Mouse (Mus musculus): Measurements from ENCODE around the gene Vmn1r40.

The Vmn1r40 gene

DNA sequence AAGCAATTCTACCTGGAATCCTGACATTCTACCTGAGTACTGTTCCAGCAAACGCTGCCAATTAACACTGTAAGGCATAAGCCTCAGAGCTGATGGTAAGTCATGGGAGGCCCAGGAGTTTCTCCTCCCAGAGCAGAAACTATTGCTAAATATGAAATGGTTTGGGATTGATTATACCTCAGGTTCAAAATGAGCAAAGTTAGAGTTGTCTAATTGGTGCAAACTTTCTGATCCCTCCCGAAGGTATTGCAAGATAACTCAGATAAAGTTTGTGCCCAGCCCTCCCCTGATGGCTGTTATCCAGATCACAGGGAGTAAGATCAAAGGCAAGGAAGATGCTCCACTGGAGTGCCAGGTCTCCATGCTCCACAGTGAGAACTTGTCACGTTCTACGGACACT lies at the start of gene Vmn1r40:
Gene Vmn1r40 (plus strand): TSS at position 301 of the 400 bp plus-strand sequence.
- ATAC-seq (ENCODE audit: insufficient number of reproducible peaks, low FRiP score, low TSS enrichment) = no peak

DNA sequence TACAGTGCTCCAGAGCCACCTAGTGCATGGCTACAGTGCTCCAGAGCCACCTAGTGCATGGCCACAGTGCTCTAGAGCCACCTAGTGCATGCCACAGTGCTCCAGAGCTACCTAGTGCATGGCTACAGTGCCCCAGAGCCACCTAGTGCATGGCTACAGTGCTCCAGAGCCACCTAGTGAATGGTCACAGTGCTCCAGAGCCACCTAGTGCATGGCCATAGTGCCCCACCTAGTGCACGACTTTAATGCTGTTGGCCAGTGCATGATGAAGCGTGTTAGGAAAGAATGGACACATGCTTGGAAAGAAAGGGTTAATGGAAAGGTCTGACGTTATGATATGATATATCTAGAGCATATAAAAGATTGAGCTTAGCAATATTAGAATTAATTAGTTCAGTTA lies 49.0 kb upstream of the Vmn1r40 start:
- no peak for ATAC-seq (ENCODE audit: insufficient number of reproducible peaks, low FRiP score, low TSS enrichment)

DNA sequence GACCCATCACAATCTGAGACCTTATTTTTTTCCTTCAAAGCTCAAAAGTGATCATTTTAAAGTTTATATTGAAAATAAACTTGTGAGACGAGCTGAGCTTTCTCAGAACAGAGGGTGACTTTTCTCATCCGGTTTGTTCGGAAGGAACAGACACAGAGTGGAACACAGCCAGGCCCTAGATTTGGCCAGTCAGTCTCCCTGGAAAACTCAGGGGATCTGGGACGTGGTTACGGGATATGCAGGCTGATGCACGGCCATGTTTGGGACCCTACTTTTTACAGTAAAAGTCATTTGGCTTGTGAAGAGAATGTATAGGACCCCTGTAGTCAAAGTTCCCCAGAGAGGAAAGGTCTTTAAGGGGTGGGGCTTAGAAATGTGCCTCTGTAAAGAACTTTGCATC lies 48.4 kb upstream of the Vmn1r40 start:
- ATAC-seq (ENCODE audit: insufficient number of reproducible peaks, low FRiP score, low TSS enrichment) = no peak

DNA sequence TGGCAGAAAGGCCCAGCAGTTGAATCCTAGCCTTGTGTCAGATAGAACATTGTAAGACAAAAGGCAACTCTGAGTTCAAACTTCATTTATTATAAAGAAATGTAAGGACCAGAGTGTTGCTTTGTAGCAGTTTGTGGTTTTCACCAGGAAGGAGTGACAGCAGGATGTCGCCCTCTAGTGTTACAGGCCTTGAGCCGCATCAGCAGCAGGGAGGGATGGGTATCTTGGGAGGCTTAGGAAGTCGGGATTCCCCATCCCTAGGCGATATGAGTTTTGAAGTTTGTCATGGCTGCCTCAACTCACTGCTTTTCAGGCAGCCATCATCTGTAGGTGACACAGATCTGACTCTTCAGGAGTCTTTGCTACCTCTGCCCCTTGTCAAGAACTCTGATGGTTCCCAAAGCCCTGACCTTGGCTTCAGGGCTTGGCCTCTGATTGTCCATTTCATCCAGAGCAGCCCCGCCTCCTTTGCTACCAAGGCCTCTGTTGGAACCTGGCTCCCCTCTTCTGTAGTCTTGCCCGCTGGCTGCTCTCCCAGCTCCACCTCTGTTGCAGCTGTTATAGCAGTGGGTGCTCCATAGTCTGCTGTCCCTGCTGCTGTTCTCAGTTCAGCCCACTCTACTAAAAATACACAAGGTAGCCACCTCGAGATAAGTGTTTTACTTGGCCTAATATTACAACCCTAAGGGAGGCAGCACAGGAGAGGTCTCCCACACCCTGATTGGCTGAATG lies 47.5 kb upstream of the Vmn1r40 start:
- no peak for ATAC-seq (ENCODE audit: insufficient number of reproducible peaks, low FRiP score, low TSS enrichment)

DNA sequence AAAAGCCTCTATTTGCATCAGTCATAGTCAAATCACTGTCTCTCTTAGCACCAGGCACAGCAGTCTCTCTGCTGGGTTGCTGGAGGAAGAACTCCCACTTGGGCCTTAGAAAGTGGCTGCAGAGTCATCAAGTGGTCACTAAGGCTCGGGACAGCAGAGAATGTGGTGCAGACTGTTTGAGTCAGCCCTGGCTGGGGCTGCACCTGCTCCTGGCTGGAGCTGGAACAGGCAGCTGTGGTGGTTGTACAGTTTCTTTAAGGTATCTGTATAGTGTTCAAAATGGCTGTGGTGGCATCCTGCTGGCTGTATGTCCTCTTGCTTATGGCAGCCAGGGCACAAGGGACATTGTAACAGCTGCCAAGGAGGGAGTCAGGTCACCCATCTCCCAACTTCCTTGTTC lies 46.9 kb upstream of the Vmn1r40 start:
- no peak for ATAC-seq (ENCODE audit: insufficient number of reproducible peaks, low FRiP score, low TSS enrichment)

DNA sequence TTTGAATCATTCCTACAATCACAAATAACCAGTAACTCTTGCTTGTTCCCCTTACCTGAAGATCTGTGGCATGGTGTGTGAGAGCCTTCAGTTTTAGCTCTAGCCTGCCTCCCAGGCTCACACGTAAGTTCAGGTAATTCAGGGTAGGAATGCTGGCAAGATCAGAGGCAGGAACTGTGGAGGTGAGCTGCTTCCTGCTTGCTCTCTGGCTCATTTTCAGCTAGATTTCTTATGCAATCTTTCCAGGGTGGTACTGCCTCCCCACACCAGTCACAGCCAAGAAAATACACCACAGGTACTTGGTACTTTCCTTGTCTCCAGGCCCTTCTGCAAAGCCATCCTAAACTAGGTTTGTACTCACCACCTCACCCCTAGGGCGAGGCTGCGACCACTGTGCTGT lies 44.8 kb upstream of the Vmn1r40 start:
- no peak for ATAC-seq (ENCODE audit: insufficient number of reproducible peaks, low FRiP score, low TSS enrichment)

DNA sequence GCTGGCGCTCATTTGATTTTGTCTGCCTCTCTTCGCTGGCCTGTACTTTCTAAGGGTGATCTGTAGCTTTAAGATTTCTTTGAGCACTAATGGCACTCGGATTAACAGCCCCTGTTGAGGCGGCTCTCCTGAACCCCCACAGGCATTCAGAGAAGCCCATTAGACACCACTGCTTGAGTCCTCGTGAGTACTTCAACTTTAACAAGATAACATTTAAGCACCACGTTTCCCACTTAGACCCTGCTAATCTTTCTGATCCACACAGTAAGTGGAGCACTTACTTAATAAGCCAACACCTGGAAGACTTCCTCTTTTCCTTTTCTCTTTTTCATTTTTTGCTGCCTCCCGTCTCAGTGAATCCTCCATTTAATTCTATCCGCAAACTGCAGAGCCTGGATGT lies 42.2 kb upstream of the Vmn1r40 start:
- ATAC-seq (ENCODE audit: insufficient number of reproducible peaks, low FRiP score, low TSS enrichment) = no peak

DNA sequence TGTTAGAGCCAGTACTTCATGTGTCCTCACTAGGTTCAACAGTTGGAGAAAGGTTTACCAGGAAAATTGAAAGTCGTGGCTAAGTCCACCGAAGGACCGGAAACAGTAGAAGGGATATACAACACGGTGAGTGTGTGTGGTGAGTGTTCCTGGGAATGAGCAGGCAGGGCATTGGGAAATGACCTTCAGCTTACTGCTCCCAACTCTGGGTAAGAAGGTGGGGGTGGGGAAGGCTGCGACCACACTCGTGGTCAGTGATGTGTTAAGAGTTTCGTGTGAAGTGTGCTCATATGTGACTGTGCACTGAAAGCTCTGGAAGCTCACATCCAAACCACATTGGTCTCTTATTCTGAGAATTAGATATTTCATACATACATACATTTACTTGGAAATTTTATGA lies 41.7 kb upstream of the Vmn1r40 start:
- ATAC-seq (ENCODE audit: insufficient number of reproducible peaks, low FRiP score, low TSS enrichment) = no peak

DNA sequence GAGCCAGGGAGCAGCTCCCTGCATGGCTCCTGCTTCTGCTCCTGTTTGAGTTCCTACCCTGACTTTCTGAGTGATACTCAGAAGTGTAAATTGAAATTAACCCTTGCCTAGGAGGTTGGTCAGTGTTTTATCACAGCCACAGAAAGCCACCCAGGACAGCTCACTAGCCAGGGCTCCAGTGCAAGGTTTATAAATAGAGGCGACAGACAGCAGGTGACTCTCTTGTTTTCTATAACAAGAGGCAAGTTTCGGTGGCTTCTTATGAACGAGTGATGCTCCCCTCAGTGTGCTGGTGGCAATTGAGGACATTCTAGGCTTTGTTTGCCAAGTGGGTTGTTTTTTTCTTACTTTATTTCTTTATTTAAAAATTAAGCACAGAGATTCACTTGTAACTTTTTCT lies 40.4 kb upstream of the Vmn1r40 start:
- no peak for ATAC-seq (ENCODE audit: insufficient number of reproducible peaks, low FRiP score, low TSS enrichment)

DNA sequence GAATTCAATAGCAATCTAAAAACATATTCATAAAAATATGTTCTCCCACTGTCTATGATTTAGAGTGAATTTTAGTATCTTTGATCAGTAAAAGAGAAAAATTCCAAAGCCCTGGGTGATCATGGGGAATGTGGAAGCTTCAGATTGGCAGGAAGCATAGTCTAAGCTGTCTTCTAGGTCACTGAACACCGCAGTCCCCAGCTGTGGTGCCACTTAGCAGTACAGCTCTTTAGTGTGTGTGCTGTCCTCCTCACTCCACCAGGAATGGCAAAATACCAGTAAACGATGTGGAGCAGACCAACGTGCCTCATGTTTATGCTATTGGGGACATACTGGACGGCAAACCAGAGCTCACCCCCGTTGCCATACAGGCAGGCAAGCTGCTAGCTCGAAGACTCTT lies 37.8 kb upstream of the Vmn1r40 start:
- no peak for ATAC-seq (ENCODE audit: insufficient number of reproducible peaks, low FRiP score, low TSS enrichment)

DNA sequence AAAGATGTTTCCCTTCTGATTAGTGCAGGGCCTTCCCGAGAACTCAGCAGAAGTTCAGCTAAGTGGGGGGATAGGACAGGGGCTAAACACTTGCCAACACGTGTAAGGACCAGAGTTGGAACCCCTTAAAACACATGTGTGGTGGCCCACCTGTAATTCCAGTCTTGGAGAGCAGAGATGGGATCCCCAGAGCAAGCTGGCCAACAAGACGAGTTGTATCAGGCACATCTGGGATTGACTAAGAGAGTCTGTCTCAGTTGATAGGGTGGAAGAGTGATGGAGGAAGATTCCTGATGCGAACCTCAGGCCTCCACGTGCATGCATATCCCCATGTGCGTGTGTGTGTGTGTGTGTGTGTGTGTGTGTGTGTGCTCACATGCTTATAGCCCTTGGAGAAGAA lies 35.9 kb upstream of the Vmn1r40 start:
- ATAC-seq (ENCODE audit: insufficient number of reproducible peaks, low FRiP score, low TSS enrichment) = no peak

DNA sequence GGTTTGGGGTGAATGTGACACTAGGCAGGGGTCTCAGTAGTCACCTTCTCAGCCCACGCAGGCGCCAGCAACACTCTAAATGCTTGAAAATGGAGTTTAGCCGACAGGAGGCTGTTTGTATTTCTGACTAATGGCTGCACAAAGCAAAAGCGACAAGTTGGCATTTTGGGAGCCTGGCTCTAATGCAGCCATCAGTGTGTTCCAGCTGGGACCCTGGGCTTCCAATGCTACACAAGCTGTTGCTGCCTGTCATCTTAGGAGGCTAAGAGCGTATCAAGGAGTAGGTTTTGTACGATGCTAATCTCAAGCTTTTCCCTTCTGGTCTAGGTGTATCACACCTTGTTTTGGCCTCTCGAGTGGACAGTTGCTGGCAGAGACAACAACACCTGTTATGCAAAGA lies 34.7 kb upstream of the Vmn1r40 start:
- ATAC-seq (ENCODE audit: insufficient number of reproducible peaks, low FRiP score, low TSS enrichment) = no peak

DNA sequence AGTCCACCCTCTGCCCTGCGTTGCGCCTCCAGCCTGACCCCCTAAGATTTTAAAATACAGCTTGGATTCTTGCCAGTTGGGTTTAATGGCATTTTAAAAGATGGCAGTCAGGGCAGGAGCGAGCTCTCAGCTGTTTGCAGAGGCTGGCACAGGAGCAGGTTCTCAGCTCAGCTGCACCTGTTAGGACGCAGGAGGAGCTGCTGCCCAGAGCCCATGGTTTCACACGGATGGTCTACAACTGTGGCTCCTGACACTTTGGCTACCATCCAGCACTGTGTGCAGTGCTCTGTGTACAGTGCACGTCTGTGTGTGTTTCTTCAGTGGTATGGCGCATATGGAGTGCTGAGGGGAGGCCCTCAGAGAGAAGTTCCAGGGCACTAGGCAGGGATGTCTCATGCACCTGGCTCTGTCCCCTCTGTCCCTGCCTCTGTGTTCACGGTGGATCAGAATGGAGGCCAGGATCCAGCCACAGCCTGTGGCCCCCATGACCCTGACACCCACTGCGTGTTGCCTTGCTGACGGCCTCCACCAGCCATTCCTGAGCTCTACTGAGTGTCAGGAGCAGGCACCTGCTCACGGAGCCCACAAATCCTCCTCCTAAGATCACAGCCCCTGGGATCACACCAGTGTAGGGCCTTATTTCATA lies 34.1 kb upstream of the Vmn1r40 start:
- peak; percentile 40; the same call in 1 of the 2 replicates for ATAC-seq (ENCODE audit: insufficient number of reproducible peaks, low FRiP score, low TSS enrichment)

DNA sequence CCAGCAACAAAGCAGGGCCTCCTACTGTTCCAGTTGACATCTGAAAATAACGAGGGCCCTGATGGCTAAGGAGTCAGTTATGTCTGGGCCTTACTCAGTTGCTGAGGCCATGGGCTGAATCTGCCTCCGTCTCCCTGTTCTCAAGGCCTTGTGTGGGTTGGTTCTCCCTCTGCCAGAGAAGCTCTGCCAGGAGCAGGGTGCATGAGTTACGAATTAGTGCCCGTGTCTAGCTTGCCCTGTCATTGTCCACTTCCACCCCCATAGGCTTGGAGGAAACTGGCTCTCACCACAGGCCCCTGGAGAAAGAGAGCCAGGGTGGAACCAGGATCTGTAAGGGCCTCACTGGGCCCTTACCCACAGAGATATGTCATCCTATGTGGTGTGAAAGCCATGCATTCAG lies 28.8 kb upstream of the Vmn1r40 start:
- no peak for ATAC-seq (ENCODE audit: insufficient number of reproducible peaks, low FRiP score, low TSS enrichment)

DNA sequence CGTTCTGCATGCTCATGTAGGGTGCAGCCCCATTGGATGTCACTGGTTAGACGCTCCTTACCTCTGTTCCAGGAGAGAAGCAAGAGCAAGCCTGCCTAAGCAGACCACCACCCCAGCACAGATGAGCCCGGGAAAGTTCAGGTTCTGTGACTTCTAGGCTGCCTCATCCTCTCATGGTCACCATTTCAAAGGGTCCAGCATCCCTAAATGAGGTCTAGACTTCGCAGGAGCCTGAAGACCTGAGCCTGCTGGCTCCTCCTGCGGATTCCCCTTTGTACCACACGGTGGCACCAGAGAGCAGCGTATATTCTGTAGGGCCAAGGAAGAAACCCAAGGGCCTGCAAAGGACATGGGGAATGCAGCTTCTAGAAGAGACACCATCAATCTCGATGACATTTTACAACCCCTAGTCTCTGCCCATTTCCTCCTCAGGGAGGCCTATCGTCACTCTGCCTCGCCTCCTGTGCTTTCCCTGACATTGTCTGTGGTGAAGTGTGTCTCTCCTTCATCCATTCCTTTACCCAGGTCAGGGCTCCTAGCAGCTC lies 28.0 kb upstream of the Vmn1r40 start:
- peak; percentile 78 for ATAC-seq (ENCODE audit: insufficient number of reproducible peaks, low FRiP score, low TSS enrichment)

DNA sequence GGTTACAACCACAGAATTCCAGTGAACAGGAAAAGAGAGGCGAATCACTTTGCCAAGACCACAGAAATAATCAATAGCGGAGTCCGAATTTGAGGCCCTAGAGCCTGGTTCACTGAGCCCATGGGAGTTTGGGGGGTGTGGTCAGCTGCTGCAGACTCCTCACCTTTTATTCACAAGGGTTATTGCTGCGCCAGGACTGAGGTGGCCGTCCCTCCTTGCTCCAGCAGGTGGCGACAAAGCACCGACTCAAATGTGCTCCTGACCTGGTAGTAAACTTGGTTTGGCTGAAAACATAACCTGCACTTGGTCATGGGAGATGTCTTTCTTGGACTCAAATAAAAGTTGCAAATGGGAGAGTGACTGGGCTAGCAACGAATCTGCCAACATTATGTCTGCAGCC lies 27.2 kb upstream of the Vmn1r40 start:
- ATAC-seq (ENCODE audit: insufficient number of reproducible peaks, low FRiP score, low TSS enrichment) = peak; percentile 75

DNA sequence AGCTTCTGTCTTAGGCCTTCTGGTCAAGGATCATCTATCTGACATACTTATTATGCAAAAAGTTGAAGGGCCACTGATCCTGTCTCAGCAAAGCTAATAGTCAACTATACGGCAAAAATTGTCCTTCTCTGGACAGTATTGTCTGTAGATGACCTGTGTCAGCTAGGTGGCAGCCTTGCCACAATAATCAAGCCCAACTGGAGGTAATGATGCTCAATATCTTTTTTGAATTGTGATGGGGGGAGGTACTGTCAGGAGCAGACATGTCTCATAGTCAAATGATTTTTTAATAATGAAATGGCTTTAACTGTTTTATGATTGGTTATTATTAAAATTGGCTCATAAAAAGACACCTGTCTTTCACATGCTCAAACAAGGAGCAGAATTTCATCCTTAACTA lies 23.1 kb upstream of the Vmn1r40 start:
- ATAC-seq (ENCODE audit: insufficient number of reproducible peaks, low FRiP score, low TSS enrichment) = no peak

DNA sequence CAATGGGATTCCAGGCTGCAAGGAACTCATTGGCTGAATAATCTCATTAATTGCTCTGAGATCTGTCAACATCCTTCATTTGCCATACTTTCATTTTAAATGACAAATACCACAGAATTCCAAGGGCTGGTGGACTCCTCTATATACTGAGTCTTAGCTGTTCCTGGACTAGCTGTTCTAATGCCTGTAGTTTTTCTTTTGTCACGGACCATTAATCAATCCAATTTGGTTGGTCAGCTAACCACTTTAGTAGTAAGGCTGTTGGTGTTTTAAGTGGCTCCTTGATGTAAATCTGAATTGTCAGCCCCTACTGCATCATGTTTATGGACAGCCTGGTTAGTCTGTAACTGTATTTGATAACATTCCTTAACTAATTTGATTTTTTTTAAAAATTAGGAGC lies 20.2 kb upstream of the Vmn1r40 start:
- no peak for ATAC-seq (ENCODE audit: insufficient number of reproducible peaks, low FRiP score, low TSS enrichment)

DNA sequence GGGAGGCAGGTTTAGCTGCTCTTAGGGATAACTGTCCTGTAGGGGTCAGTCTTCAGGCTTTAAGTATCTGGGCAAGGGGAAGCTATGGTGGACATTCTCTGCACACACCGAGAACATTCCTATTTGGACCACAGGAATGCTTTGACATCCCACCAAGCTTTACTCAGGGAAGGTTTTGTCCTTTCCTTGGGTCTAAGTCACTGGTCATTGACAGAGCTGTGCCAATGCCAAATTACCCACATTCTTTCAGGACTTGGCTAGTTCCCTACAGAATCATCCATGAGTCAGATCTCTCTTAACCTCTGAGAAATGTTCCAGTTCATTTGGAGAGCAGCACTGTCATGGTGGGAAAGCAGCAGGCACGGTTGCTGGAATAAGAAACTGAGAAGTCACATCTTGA lies 716 bp upstream of the Vmn1r40 start:
- no peak for ATAC-seq (ENCODE audit: insufficient number of reproducible peaks, low FRiP score, low TSS enrichment)

DNA sequence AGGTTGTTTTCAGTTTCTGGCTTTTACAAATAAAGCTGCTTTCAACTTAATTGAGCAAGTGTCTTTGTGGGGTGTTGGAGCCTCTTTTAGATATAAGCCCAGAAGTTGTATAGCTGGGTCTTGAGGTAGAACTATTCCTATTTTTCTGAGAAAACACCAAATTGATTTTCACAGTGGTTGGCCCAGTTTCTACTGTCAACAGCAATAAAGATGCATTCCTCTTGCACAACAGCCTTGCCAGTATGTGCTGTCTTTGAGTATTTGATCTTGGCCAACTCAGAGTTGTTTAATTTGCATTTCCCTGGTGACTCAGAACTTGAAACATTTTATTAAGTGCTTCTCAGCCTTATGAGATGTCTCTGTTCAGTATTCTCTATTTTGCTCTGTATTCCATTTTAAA lies 10.7 kb downstream of the Vmn1r40 start:
- ATAC-seq (ENCODE audit: insufficient number of reproducible peaks, low FRiP score, low TSS enrichment) = no peak

DNA sequence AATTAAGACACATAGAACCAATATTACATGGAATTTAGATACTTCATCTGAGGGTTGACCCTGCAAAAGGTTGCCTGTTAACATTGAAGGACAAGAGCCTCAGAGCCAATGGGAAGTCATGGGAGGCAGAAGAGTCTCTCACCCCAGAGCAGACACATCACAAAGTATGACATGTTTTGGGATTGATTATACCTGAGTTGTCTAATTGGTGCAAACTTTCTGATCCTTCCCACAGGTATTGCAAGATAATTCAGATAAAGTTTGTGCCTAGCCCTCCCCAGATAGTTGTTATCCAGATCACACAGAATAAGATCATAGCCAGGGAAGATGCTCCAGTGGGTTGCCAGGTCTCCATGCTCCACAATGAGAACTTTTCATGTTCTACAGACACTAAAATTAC lies 33.1 kb downstream of the Vmn1r40 start, which contains the start of gene Vmn1r41:
Gene Vmn1r41 (plus strand): TSS at position 301 of the 400 bp plus-strand sequence.
- ATAC-seq (ENCODE audit: insufficient number of reproducible peaks, low FRiP score, low TSS enrichment) = no peak

DNA sequence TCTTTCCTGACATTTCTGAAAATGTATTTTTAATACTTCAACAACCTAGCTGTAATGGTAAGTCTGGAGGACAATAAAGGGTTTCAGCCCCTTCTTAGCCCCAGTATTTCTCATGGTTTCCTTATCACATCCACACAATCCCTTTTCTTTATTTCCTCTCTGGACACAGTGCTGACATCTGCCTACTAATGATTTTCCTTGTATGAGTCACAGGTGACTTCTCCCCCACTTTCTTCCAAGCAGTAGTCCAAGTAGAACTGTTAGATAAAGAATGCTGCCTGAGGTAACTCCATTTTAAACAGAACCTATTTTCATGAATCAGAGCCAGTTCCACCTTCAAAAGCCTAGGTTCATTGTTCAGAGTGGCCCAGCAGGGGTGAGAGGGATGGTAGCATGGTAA lies 35.5 kb downstream of the Vmn1r40 start:
- no peak for ATAC-seq (ENCODE audit: insufficient number of reproducible peaks, low FRiP score, low TSS enrichment)

Data from cerebellum, adult (tissue).